Mouse (Mus musculus) kidney, embryonic 16.5 days (tissue): ENCODE data around the gene Snap25. TPM values are rescaled to one million over a fixed set of nuclear protein-coding genes. Genes with fewer than 3 reads are reported as not detected.

Experiments
- polyA plus RNA-seq: library from polyadenylated mRNA; unstranded; fragments of >200 nt; fragmentation: Nextera tagmentation; extraction: Ambion mirVana; gene quantifications from 2 replicates; pipeline ENCODE4 v1.2.1, GENCODE M21; 2015

Snap25 gene
- polyA plus RNA-seq, 1 experiment from 2014 or later = 1.2 TPM

Other genes with a start within 250 kb of the Snap25 start
- gene Ankef1, start 211.5 kb upstream of the Snap25 start, polyA plus RNA-seq = 0.19 and 0.24 TPM in 2 replicates
- 20.7 and 41.5 TPM in 2 replicates for gene AL731706.2, start 172.2 kb downstream of the Snap25 start, polyA plus RNA-seq
- gene Slx4ip, start 177.8 kb downstream of the Snap25 start, polyA plus RNA-seq = 6.5 and 8.1 TPM in 2 replicates
- gene AL731706.1, start 177.9 kb downstream of the Snap25 start, polyA plus RNA-seq = 29.4 and 32.5 TPM in 2 replicates
- gene Mkks, start 177.9 kb downstream of the Snap25 start, polyA plus RNA-seq = 17.1 and 18.2 TPM in 2 replicates